Mouse (Mus musculus) skeletal muscle tissue, postnatal 0 days (tissue): ENCODE data around the gene Nek1. TPM values are rescaled to one million over a fixed set of nuclear protein-coding genes. Genes with fewer than 3 reads are reported as not detected.

Source experiments
- polyA plus RNA-seq: library from polyadenylated mRNA; unstranded; fragments of >200 nt; fragmentation: Nextera tagmentation; extraction: Ambion mirVana; gene quantifications from 2 replicates; pipeline ENCODE4 v1.2.1, GENCODE M21; 2015

Nek1 gene
- polyA plus RNA-seq, result 6.7 TPM in 2 replicates

DNA sequence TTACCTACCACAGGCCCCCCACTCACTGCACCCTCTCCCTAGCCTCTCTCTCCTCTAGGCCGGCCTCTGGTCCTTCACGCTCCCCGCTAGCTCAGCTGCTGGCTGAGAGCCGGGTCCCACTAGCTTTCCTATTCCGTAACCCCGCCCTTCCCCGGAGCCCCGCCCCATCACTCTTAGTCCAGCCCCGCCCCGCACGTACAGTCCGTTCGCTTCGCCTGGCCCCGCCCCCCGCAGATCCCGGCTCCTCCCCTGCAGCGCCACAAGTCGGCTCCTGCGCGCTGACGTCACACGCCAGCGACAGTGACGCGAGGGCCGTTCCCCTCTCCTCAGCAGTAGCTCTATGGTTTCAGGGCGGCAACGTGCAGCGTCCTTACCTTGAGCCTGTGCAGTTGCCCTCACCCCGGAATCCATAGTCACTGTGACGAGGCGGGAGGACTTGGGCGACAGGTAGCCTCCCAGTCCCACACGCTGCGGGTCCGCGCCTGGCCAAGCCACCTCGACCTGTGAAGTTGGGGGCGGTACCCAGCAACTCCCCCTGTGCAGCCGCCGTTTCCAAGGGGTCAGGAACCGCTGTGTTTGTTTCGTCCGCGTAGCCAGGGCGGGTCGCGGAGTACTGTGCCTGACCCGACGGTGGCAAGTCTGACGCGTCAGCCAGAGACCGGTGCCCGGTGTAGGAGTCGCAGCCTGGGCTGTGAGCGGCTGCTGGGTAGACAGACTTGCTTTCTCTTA lies at the start of gene Nek1:
Gene Nek1 (plus strand): TSS at position 286 of the 729 bp plus-strand sequence.

DNA sequence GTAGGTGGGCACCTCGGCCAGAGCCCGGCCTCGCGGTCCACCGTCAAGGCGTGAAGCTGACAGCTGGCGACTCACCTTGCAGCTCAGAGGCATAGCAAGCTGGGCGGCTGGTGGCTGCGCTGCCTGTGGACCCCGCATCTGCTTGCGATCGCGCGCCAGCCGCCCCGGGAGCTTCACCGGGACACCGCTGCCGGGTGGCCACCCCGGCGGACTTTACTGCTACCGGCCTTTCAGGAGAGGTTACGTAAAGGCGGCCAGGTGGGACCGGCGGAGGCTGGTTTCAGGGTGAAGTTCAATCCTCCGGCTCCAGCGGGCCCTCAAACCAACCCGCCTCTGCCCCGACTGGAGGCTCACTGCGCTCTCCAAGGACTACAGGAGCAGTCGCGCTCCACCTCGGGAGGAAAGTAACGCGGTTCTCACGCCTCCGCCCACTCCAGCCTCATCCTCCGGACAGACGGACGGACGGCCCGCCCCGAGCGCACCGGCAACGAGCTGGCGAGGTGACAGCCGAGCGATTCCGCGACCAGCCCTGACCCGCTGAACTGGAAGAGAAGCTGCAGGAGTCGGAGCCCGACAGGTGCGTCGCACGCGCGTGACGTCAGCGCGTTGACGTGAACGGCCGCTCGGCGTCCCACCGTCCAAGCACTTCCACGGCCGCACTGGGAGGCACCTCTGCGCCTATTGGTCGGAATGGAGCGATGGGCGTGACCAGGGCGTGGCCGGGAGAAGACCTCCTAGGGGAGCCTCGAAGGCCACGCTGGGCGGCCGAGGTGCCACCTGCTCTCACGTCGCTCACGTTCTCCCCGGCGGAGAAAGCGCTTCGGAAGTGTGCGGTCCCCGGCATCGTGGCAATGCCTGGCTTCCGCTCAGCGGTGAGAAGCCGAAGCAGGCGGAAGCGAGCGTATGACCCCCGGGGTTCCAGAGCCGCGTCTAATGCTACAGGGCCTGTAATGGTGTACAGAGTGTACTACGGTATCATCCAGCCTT lies 10.0 kb upstream of the Nek1 start, which contains the start of gene Clcn3:
Gene Clcn3 (minus strand): TSS at position 600 of the 987 bp plus-strand sequence.

Other genes with a start within 250 kb of the Nek1 start
- 32.3 and 38.3 TPM in 2 replicates for gene Hpf1, start 102.8 kb upstream of the Nek1 start, polyA plus RNA-seq
- gene Clcn3, start 9.9 kb upstream of the Nek1 start, polyA plus RNA-seq, result 10.1 and 11.1 TPM in 2 replicates
- gene Sh3rf1, start 230.7 kb downstream of the Nek1 start, polyA plus RNA-seq, result 3.5 and 3.7 TPM in 2 replicates